Mouse (Mus musculus) MEL (cell line): ENCODE measurements around the gene Wdr24.

ENCODE experiments used
- CTCF ChIP-seq, 3 experiments: IDR thresholded peaks in 2 of 3; conservative IDR thresholded peaks in 1 of 3; 2 replicates each; pipeline ENCODE4 v1.5.1; 2011 to 2012; ENCODE audit warnings: low read length in 3 of 3, low read depth in 2 of 3, mild to moderate bottlenecking in 2 of 3, improper control_type of control experiment in 1 of 3, inconsistent platforms in 1 of 3, mixed read lengths in 1 of 3, moderate library complexity in 1 of 3; ENCODE audit not compliant: control insufficient read depth in 1 of 3, insufficient read depth in 1 of 3, poor library complexity in 1 of 3, severe bottlenecking in 1 of 3
- EP300 ChIP-seq, 2 experiments: IDR thresholded peaks; 2 replicates each; pipeline ENCODE4 v1.6.1; 2011; ENCODE audit warnings: improper control_type of control experiment in 2 of 2, low read length in 2 of 2, low read depth in 1 of 2, mild to moderate bottlenecking in 1 of 2
- MAX ChIP-seq: IDR thresholded peaks from 2 replicates; pipeline ENCODE4 v1.6.1; 2011; ENCODE audit warnings: low read length, improper control_type of control experiment
- MXI1 ChIP-seq: IDR thresholded peaks from 2 replicates; pipeline ENCODE4 v1.6.1; 2011; ENCODE audit warnings: mild to moderate bottlenecking, low read depth, low read length, improper control_type of control experiment
- NELFE ChIP-seq: IDR thresholded peaks from 2 replicates; pipeline ENCODE4 v1.6.1; 2011; ENCODE audit warnings: low read depth, low read length, improper control_type of control experiment
- POLR2AphosphoS2 ChIP-seq: IDR thresholded peaks from 2 replicates; pipeline ENCODE4 v1.6.1; 2011; ENCODE audit warnings: low read length, improper control_type of control experiment
- SMC3 ChIP-seq: IDR thresholded peaks from 2 replicates; pipeline ENCODE4 v1.6.1; 2011; ENCODE audit warnings: low read depth, low read length, improper control_type of control experiment
- ZC3H11A ChIP-seq: IDR thresholded peaks from 2 replicates; pipeline ENCODE4 v1.6.1; 2012; ENCODE audit warnings: low read depth, mild to moderate bottlenecking, inconsistent platforms, low read length, improper control_type of control experiment
- ZMIZ1 ChIP-seq: IDR thresholded peaks from 2 replicates; pipeline ENCODE4 v1.6.1; 2012; ENCODE audit warnings: low read depth, mild to moderate bottlenecking, inconsistent platforms, low read length, improper control_type of control experiment, moderate library complexity
- ZNF384 ChIP-seq: IDR thresholded peaks from 2 replicates; pipeline ENCODE4 v1.6.1; 2012; ENCODE audit warnings: low read depth, mild to moderate bottlenecking, inconsistent platforms, low read length, improper control_type of control experiment

DNA sequence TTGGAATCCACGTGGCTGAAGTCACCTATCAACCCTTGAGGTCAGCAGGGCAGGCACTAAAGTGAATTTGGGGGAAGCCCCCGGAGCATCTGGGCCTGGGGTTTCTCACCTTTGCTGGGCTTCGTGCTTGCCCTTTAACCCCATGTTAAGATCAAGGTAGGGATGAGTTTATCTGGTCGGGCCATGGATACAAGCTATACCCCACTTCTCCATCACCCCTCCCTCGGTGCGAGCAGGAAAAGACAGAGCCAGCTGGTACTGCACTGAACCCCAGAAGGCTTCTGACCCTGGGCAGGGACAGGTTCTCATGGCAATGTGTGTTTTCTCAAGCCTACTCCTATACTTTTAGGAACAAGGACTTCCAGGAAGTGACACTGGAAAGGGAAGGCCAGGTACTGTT lies 42.1 kb upstream of the Wdr24 start:
- TF ChIP-seq CTCF (IDR thresholded peaks at IDR 0.05 in 2 of 3, conservative IDR thresholded peaks at IDR 0.05 in 1 of 3; ENCODE audit: control insufficient read depth in 1 of 3, insufficient read depth in 1 of 3, low read depth in 2 of 3, low read length in 3 of 3, poor library complexity in 1 of 3, severe bottlenecking in 1 of 3) (no peak), NELFE (no peak), ZNF384 (no peak), EP300 (IDR thresholded peaks at IDR 0.05; ENCODE audit: low read depth in 1 of 2, low read length in 2 of 2) (no peak), POLR2AphosphoS2 (no peak), MXI1 (no peak), SMC3 (no peak), ZC3H11A (no peak), MAX (no peak), ZMIZ1 (no peak; the same call in 1 of the 2 replicates)
